Mouse (Mus musculus) urinary bladder, postnatal 4 days (tissue): Measurements from ENCODE around the gene Derl3.

ENCODE experiments used
- DNase-seq, 2 experiments: peaks; one replicate each; pipeline ENCODE4 v3.0.0; 2021 to 2022; ENCODE audit warnings: low spot score in 2 of 2

The Derl3 gene

GRCm38 (mm10) chr10:75913013-75913589 is 19.9 kb downstream of the Derl3 start:
- no peak for DNase-seq

- no peak for DNase-seq
Measured at GRCm38 (mm10) chr10:75915557-75915956, 22.3 kb downstream of the Derl3 start.

GRCm38 (mm10) chr10:75916840-75917239 is 23.6 kb downstream of the Derl3 start:
- DNase-seq = no peak

GRCm38 (mm10) chr10:75919026-75919425 is 25.8 kb downstream of the Derl3 start:
- no peak for DNase-seq

- DNase-seq = peak; percentile 91 to 95
Measured at GRCm38 (mm10) chr10:75921026-75921725, 28.0 kb downstream of the Derl3 start, which contains the start of gene Smarcb1. Gene Smarcb1, minus strand, starts transcription at chr10:75921617.

- DNase-seq = no peak
Measured at GRCm38 (mm10) chr10:75921726-75922560, 28.7 kb downstream of the Derl3 start.

GRCm38 (mm10) chr10:75924324-75924723 is 31.1 kb downstream of the Derl3 start:
- DNase-seq = no peak

GRCm38 (mm10) chr10:75926396-75926795 is 33.2 kb downstream of the Derl3 start:
- no peak for DNase-seq

GRCm38 (mm10) chr10:75930304-75930703 is 37.1 kb downstream of the Derl3 start:
- DNase-seq = peak in 1 of 2 experiments; percentile 38

GRCm38 (mm10) chr10:75931311-75931710 is 38.1 kb downstream of the Derl3 start:
- DNase-seq = no peak

GRCm38 (mm10) chr10:75932081-75932678 is 39.0 kb downstream of the Derl3 start:
- DNase-seq = peak in 1 of 2 experiments; percentile 60

GRCm38 (mm10) chr10:75932891-75933290 is 39.7 kb downstream of the Derl3 start, which contains the start of gene Chchd10:
Gene Chchd10, plus strand, starts transcription at chr10:75933130.
- no peak for DNase-seq

GRCm38 (mm10) chr10:75934991-75935390 is 41.8 kb downstream of the Derl3 start:
- DNase-seq = no peak

- DNase-seq = peak in 1 of 2 experiments; percentile 56
Measured at GRCm38 (mm10) chr10:75935680-75936541, 42.7 kb downstream of the Derl3 start, which contains the start of gene Mmp11. Gene Mmp11, minus strand, starts transcription at chr10:75936496.

- DNase-seq = no peak
Measured at GRCm38 (mm10) chr10:75936909-75937667, 43.9 kb downstream of the Derl3 start.

- peak in 1 of 2 experiments; percentile 42 for DNase-seq
Measured at GRCm38 (mm10) chr10:75937851-75938643, 44.8 kb downstream of the Derl3 start.

GRCm38 (mm10) chr10:75939481-75940234 is 46.4 kb downstream of the Derl3 start:
- no peak for DNase-seq

- DNase-seq = no peak
Measured at GRCm38 (mm10) chr10:75940520-75940919, 47.3 kb downstream of the Derl3 start, which contains the start of gene Gm867. Gene Gm867, minus strand, starts transcription at chr10:75940672.
